Mouse (Mus musculus) lung, adult 10 weeks (tissue): ENCODE data around the gene Rab11fip2. TPM values are rescaled to one million over a fixed set of nuclear protein-coding genes. Genes with fewer than 3 reads are reported as not detected.

Experiments used
- polyA plus RNA-seq: library from polyadenylated mRNA; stranded (reverse); fragments of 350-450 nt; fragmentation: Illumina TruSeq; extraction: RNeasy Lipid Tissue Mini Kit (QIAGEN cat#74804); gene quantifications from one replicate; pipeline ENCODE4 v1.2.3, GENCODE M21; 2014; ENCODE audit warnings: low read depth, low replicate concordance; ENCODE audit not compliant: insufficient read depth

Gene Rab11fip2
- 4.6 TPM for polyA plus RNA-seq

DNA sequence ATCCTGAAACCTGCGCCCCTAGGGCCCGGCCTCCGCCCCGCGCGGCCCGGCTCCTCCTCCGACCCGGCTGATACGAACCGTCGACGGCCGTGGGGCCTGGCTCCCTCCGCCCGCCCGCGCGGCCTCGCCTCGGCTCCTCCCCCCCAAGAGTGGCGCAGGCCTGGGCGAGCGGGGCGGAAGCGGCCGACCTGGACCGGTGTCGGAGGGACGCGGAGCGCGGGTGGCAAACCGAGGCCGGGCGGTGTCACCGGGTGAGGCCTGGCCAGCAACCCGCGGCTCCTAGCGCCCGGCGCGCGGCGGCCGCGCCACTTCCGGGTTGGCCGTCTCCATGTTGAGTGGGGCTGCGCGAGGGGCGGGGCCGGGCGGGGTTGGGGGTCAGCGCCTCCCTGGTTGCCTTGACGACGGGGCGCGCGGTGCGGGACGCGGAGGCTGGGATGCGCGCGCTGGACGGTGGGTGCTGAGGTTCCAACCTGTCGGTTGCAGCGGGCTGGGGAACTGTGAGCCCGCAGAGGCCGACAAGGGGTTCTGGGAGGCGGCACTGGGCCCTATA is at the start of gene Rab11fip2:
Gene Rab11fip2 (minus strand): TSS at position 333 of the 550 bp plus-strand sequence.

